Comparison of ENCODE assay signal across 9 mouse cellular contexts in the genomic region with DNA sequence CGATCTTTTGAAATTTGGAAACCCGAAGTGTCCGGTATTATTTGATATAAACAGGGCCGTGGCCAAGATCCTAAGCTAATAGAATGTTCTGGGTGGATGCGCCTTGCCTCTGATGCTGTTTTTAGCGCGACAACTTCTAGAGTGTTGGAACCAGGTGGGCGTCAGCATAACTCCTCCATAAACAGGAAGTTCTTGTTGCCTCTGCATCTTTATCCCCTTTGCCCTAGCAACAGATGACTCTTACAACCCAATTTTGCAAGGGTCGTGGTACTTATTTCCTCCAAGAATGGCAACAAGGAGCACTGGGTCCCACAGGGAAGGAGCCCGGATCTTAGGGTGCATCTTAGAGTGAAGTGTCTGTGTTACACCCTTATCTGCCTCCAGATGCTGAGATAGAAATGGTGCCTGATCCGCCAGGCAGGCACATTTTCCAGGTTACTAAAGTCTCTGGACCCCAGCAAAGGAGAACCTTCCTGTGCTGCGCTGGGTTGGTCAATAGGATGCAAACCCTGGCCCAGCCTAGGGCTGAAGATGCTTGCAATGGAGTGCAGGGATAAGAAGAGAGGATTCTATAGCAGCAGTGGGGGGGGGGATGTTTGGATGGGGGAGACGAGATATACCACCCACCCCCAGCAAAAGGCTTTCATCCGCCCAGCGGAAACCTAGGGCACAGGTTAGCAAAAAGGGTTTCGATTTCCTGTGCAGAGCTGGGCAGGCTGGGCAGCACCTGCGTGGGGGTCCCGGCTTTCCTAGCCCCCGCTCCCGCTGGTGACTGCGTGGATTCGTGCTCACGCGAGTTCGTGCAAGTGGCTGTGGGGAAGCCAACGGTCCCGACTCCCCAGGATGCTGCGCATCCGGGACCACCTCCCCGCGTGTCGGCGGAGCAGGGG. TPM values are rescaled to one million over a fixed set of nuclear protein-coding genes. Genes with fewer than 3 reads are reported as not detected.
DNase-seq lines count a peak whose midpoint lies in the region; ATAC-seq lines count a peak whose summit lies in the region.
"Had no signal": no experiment of that assay in that cellular context is flagged by ENCODE, and none has a peak within 500 bp of the region (broad histone marks: within the 10 kb centered on the region; RNA-seq: fewer than 3 reads in every experiment).

No protein-coding gene starts in this region.

- intact Hi-C loops in heart, postnatal 25 days (cut with DNase I): loop anchor here (5.0 kb wide), 1 partner anchor 51 kb away; no protein-coding TSS in a partner anchor
- intact Hi-C loops in gastrocnemius, postnatal 36 days (cut with DNase I): no loop called here

- H3K36me3 ChIP-seq in forebrain, embryonic 11.5 days (ENCODE audit: control insufficient read depth, insufficient read depth, low read length): no peaks in the 10 kb centered on the region
- H3K36me3 ChIP-seq in limb, embryonic 12.5 days: peaks cover 9% of the 10 kb centered on the region; the same call in 1 of the 2 replicates
- H3K36me3 ChIP-seq in neural tube, embryonic 14.5 days (ENCODE audit: control insufficient read depth, insufficient read depth, low read length): no peaks in the 10 kb centered on the region

- peak overlapping the region; percentile 95 for H3K4me2 ChIP-seq in forebrain, embryonic 11.5 days (ENCODE audit: low read depth, low read length, severe bottlenecking)
- H3K4me2 ChIP-seq in limb, embryonic 12.5 days: peak overlapping the region; percentile 94
- H3K4me2 ChIP-seq in neural tube, embryonic 14.5 days (ENCODE audit: low read depth, low read length): peak overlapping the region; percentile 88

- peak overlapping the region; percentile 71 for H3K9ac ChIP-seq in forebrain, embryonic 11.5 days (ENCODE audit: low read length)
- H3K9ac ChIP-seq in limb, embryonic 12.5 days (replicated peaks): peak overlapping the region; percentile 84
- H3K9ac ChIP-seq in neural tube, embryonic 14.5 days (replicated peaks; ENCODE audit: low read depth, low read length): peak overlapping the region; percentile 65

- DNase-seq in heart, adult 11 months: peak; percentile 68
- DNase-seq in heart, postnatal 25 days (ENCODE audit: low spot score): no peak
- peak; percentile 50 for DNase-seq in CD4-positive, CD25-positive, alpha-beta regulatory T cell, adult 2 months (ENCODE audit: low read depth, low spot score)
- no peak for DNase-seq in forebrain, embryonic 11.5 days (ENCODE audit: low spot score)
- DNase-seq in urinary bladder, postnatal 10 days (ENCODE audit: low spot score): no peak
- DNase-seq in gastrocnemius, postnatal 36 days: no peak

- peak overlapping the region; percentile 64 for H3K4me3 ChIP-seq in forebrain, embryonic 11.5 days (ENCODE audit: low read depth, low read length)
- H3K4me3 ChIP-seq in limb, embryonic 12.5 days (replicated peaks): peak overlapping the region; percentile 72
- H3K4me3 ChIP-seq in neural tube, embryonic 14.5 days (ENCODE audit: low read depth, low read length): peak overlapping the region; percentile 66

- H3K9me3 ChIP-seq in forebrain, embryonic 11.5 days (ENCODE audit: control insufficient read depth, low read length): no peaks in the 10 kb centered on the region
- H3K9me3 ChIP-seq in limb, embryonic 12.5 days: 0 out of 2 replicates have a peak, but pooled peaks cover 4% of the 10 kb centered on the region
- H3K9me3 ChIP-seq in neural tube, embryonic 14.5 days (ENCODE audit: control insufficient read depth, low read length): no peaks in the 10 kb centered on the region

- WGBS in forebrain, embryonic 11.5 days: 19% methylated on average over 33 of the region's 33 CpGs
- WGBS in limb, embryonic 12.5 days: 21% methylated on average over 33 of the region's 33 CpGs
- WGBS in neural tube, embryonic 14.5 days: 22% methylated on average over 32 of the region's 33 CpGs

- no peaks in the 10 kb centered on the region; the same call in 1 of the 2 replicates for H3K27me3 ChIP-seq in forebrain, embryonic 11.5 days (ENCODE audit: control insufficient read depth, insufficient read depth, low read length)
- H3K27me3 ChIP-seq in limb, embryonic 12.5 days: peaks cover 3% of the 10 kb centered on the region; the same call in 1 of the 2 replicates
- H3K27me3 ChIP-seq in neural tube, embryonic 14.5 days (ENCODE audit: control insufficient read depth, insufficient read depth, low read length): peaks cover 2% of the 10 kb centered on the region; the same call in 1 of the 2 replicates

- no peak overlapping the region for H3K27ac ChIP-seq in forebrain, embryonic 11.5 days (ENCODE audit: low read depth, low read length)
- H3K27ac ChIP-seq in limb, embryonic 12.5 days: no peak overlapping the region
- H3K27ac ChIP-seq in neural tube, embryonic 14.5 days (ENCODE audit: low read depth, low read length): no peak overlapping the region

- 0 out of 2 replicates have a peak, but pooled peaks cover 3% of the 10 kb centered on the region for H3K4me1 ChIP-seq in forebrain, embryonic 11.5 days (replicated peaks; ENCODE audit: control insufficient read depth, insufficient read depth, low read length)
- H3K4me1 ChIP-seq in limb, embryonic 12.5 days (replicated peaks): peaks cover 10% of the 10 kb centered on the region; the same call in 1 of the 2 replicates
- H3K4me1 ChIP-seq in neural tube, embryonic 14.5 days (ENCODE audit: control insufficient read depth, insufficient read depth, low read length): no peaks in the 10 kb centered on the region

- peak; percentile 66 for ATAC-seq in forebrain, embryonic 11.5 days (replicated peaks; ENCODE audit: low FRiP score)
- 0 out of 2 replicates have a peak, but pooled peaks have one; percentile 5 for ATAC-seq in limb, embryonic 12.5 days (ENCODE audit: insufficient number of reproducible peaks, insufficient read depth, low FRiP score, low TSS enrichment, low read depth)
- ATAC-seq in neural tube, embryonic 14.5 days (ENCODE audit: low read depth): peak; percentile 62; the same call in 1 of the 2 replicates

RNA-seq across cellular contexts. Expression of a gene that starts 0.8 kb away (rescaled TPM):
- under 1 TPM; 0.49 to 0.50 TPM for total RNA-seq in heart, postnatal 25 days (2021)
- 3.4 and 3.8 TPM in 2 replicates for polyA plus RNA-seq in forebrain, embryonic 11.5 days (2014; fragmentation: Nextera tagmentation; extraction: Ambion mirVana)
- polyA plus RNA-seq in limb, embryonic 12.5 days (2016; fragmentation: Nextera tagmentation; extraction: Ambion mirVana): 3.3 and 3.9 TPM in 2 replicates
- 3.7 and 4.4 TPM in 2 replicates for polyA plus RNA-seq in neural tube, embryonic 14.5 days (2014; fragmentation: Nextera tagmentation; extraction: Ambion mirVana)
- total RNA-seq in gastrocnemius, postnatal 36 days (2021): under 1 TPM; 0.12 to 0.20 TPM
- total RNA-seq: MEL had no signal

Comparison
In these comparisons a context has a peak if more than half of its experiments do, and no peak if none do; other contexts are left out.
1. DNase-seq: peak in heart, adult 11 months (single experiment) and CD4-positive, CD25-positive, alpha-beta regulatory T cell, adult 2 months (single experiment); none in heart, postnatal 25 days (single experiment), forebrain, embryonic 11.5 days (single experiment), urinary bladder, postnatal 10 days (single experiment) and gastrocnemius, postnatal 36 days (0 of 2).
2. ATAC-seq: peak in every context shown above with its lines; median percentile 66 in forebrain, embryonic 11.5 days; 62 in neural tube, embryonic 14.5 days; 5 in limb, embryonic 12.5 days.
3. Peak in every context shown above with its lines, with median percentiles within 50 percentile points of each other: H3K4me2 ChIP-seq, H3K4me3 ChIP-seq and H3K9ac ChIP-seq.